Mouse (Mus musculus): Measurements from ENCODE around the gene 4932438A13Rik. TPM values are rescaled to one million over a fixed set of nuclear protein-coding genes. Genes with fewer than 3 reads are reported as not detected.

The 4932438A13Rik gene
- polyA plus RNA-seq, 2 experiments from 2014 or later = 64.8 to 77.8 TPM

- no peak for ATAC-seq
Observed at GRCm38 (mm10) chr3:36941572-36941971, 78.7 kb downstream of the 4932438A13Rik start.

GRCm38 (mm10) chr3:36942108-36942507 is 79.2 kb downstream of the 4932438A13Rik start:
- ATAC-seq = no peak

GRCm38 (mm10) chr3:36943706-36944105 is 80.8 kb downstream of the 4932438A13Rik start:
- no peak for ATAC-seq

GRCm38 (mm10) chr3:37037979-37038378 is 175.1 kb downstream of the 4932438A13Rik start:
- no peak for ATAC-seq

GRCm38 (mm10) chr3:37039811-37040210 is 176.9 kb downstream of the 4932438A13Rik start:
- ATAC-seq = no peak

GRCm38 (mm10) chr3:37051491-37051890 is 188.6 kb downstream of the 4932438A13Rik start:
- no peak for ATAC-seq

- ATAC-seq = no peak
Observed at GRCm38 (mm10) chr3:37063406-37063805, 200.5 kb downstream of the 4932438A13Rik start, which contains the start of gene Adad1. Gene Adad1 (plus strand): TSS chr3:37063527.

GRCm38 (mm10) chr3:37073211-37073610 is 210.3 kb downstream of the 4932438A13Rik start:
- ATAC-seq = no peak

- ATAC-seq = no peak
Observed at GRCm38 (mm10) chr3:37084860-37085259, 222.0 kb downstream of the 4932438A13Rik start.

- ATAC-seq = no peak
Observed at GRCm38 (mm10) chr3:37090721-37091120, 227.8 kb downstream of the 4932438A13Rik start.

Other genes with a start within 250 kb of the 4932438A13Rik start
- gene Bbs7, start 249.6 kb upstream of the 4932438A13Rik start, polyA plus RNA-seq (2017; shearing (Covaris generic)) = under 1 TPM; 0.24 to 0.63 TPM
- gene Trpc3, start 172.9 kb upstream of the 4932438A13Rik start, polyA plus RNA-seq (2017; shearing (Covaris generic)) = not detected
- not detected for gene Adad1, start 200.4 kb downstream of the 4932438A13Rik start, polyA plus RNA-seq (2017; shearing (Covaris generic))